Mouse (Mus musculus) erythroblast, embryonic 14.5 days (primary cell): ENCODE measurements at regions not wholly inside any gene's neighbourhood (a gene's known extent, or its start where the extent isn't known, plus 50 kb on each side); places are given as distances from the start of the nearest gene placed in this dataset.

Experiments used
- H3K27me3 ChIP-seq: 2 replicates; pipeline ENCODE4 v1.6.1; 2012; ENCODE audit warnings: inconsistent platforms; ENCODE audit not compliant: control insufficient read depth
- H3K36me3 ChIP-seq: 2 replicates; pipeline ENCODE4 v1.6.1; 2012; ENCODE audit warnings: mild to moderate bottlenecking, inconsistent platforms; ENCODE audit not compliant: control insufficient read depth
- H3K4me1 ChIP-seq: 2 replicates; pipeline ENCODE4 v1.6.1; 2012; ENCODE audit warnings: inconsistent platforms; ENCODE audit not compliant: control insufficient read depth
- H3K4me3 ChIP-seq: replicated peaks from 2 replicates; pipeline ENCODE3; 2012; ENCODE audit warnings: moderate library complexity, mild to moderate bottlenecking, inconsistent platforms
- H3K9me3 ChIP-seq: 2 replicates; pipeline ENCODE4 v1.6.1; 2012; ENCODE audit warnings: low read length, inconsistent platforms, mixed read lengths; ENCODE audit not compliant: control insufficient read depth
- GATA1 ChIP-seq: IDR thresholded peaks from 2 replicates; pipeline ENCODE4 v1.6.1; 2012; ENCODE audit warnings: low read length, inconsistent platforms, mixed read lengths
- TAL1 ChIP-seq: IDR thresholded peaks from 3 replicates; pipeline ENCODE4 v1.6.1; 2012; ENCODE audit warnings: low read length, inconsistent platforms, mixed read lengths

- Histone ChIP-seq H3K27me3 (no peaks in the 10 kb centered on the region), H3K4me1 (no peaks in the 10 kb centered on the region), H3K4me3 (no peak overlapping the region), H3K36me3 (no peaks in the 10 kb centered on the region), H3K9me3 (peaks cover 25% of the 10 kb centered on the region)
- TF ChIP-seq GATA1 (no peak), TAL1 (no peak)
Measured at GRCm38 (mm10) chr2:179024225-179024624, 418.0 kb upstream of the Cdh4 start.

DNA sequence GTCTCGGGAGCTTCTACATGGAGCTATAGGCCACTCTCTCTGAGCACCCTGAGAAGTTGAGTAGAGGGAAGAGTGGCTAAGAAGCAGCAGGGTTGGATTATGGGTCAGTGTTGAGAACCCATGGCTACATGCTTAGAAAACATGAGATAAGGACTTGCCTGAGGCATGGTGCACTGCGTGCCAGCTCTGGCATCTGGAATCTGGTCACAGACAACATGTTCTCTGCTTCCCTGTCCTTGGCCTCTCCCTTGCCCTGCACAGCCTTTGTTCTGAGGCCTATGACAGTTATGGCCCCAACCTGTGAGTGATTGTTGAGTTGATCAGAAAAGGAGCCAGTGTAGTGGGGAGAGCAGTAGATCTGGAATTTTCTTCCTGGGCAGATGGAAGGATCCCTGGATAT lies 409.1 kb upstream of the Cdh4 start:
- TF ChIP-seq TAL1, result no peak
- H3K27me3 ChIP-seq, result no peaks in the 10 kb centered on the region

GRCm38 (mm10) chr2:179035446-179035845 lies 406.8 kb upstream of the Cdh4 start:
- Histone ChIP-seq H3K4me3 (no peak overlapping the region), H3K27me3 (no peaks in the 10 kb centered on the region), H3K9me3 (peaks cover 10% of the 10 kb centered on the region; the same call in 1 of the 2 replicates), H3K36me3 (no peaks in the 10 kb centered on the region), H3K4me1 (no peaks in the 10 kb centered on the region)
- TF ChIP-seq GATA1 (no peak), TAL1 (no peak)

More for the DNA sequence above, 409.1 kb upstream of the Cdh4 start:
- Histone ChIP-seq H3K4me3 (no peak overlapping the region), H3K36me3 (no peaks in the 10 kb centered on the region), H3K9me3 (peaks cover 9% of the 10 kb centered on the region; the same call in 1 of the 2 replicates), H3K4me1 (no peaks in the 10 kb centered on the region)

- no peaks in the 10 kb centered on the region for H3K27me3 ChIP-seq
- H3K4me3 ChIP-seq, result no peak overlapping the region
- H3K4me1 ChIP-seq, result no peaks in the 10 kb centered on the region
- peaks cover 13% of the 10 kb centered on the region; the same call in 1 of the 2 replicates for H3K9me3 ChIP-seq
- no peaks in the 10 kb centered on the region for H3K36me3 ChIP-seq
- no peak for TF ChIP-seq TAL1
- TF ChIP-seq GATA1, result no peak
Measured at GRCm38 (mm10) chr2:179039697-179040096, 402.5 kb upstream of the Cdh4 start.

DNA sequence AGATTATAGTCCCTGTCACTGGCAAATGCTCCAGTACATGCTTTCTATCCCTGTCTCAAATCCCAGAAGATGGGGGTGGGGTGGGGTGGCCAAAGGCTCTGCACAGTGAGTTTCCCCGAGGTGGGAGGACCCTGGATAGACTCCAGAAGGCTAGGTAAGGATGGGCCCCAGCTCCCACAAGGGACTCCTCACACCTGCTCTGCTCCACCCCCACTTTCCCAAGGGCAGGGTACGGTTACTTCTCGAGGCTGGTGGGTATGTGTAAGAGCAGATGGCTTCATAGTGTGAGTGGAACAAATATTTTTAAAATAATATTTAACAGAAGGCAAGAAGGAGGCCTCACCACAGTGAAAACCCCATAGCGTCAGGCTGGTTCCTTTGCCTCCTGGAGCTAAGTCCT lies 398.6 kb upstream of the Cdh4 start:
- TF ChIP-seq GATA1 (no peak), TAL1 (no peak)

DNA sequence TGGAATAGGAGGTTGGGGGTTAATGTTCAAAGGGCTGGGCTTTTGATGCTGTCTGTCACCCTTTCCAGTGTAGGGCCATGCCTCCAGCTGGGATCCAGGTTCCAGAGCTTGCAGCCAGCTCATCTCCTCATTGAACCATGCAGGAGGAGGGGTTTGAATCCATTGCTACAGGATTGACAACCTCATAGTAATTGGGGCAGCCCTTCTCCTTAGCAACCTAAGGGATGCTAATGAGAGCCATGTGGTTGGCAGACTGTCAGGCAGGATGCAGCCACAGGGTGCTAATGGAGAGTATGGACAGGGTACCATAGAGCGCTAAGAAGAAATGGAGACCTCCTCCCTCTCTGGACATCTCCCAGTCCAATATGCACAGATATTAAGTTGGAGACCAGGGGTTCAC lies 396.9 kb upstream of the Cdh4 start:
- TF ChIP-seq GATA1, result no peak
- TF ChIP-seq TAL1, result no peak
- Histone ChIP-seq H3K9me3 (peaks cover 13% of the 10 kb centered on the region; the same call in 1 of the 2 replicates), H3K4me1 (no peaks in the 10 kb centered on the region), H3K36me3 (no peaks in the 10 kb centered on the region), H3K27me3 (no peaks in the 10 kb centered on the region), H3K4me3 (no peak overlapping the region)

More for the DNA sequence above, 398.6 kb upstream of the Cdh4 start:
- Histone ChIP-seq H3K9me3 (peaks cover 13% of the 10 kb centered on the region; the same call in 1 of the 2 replicates), H3K36me3 (no peaks in the 10 kb centered on the region), H3K27me3 (no peaks in the 10 kb centered on the region), H3K4me3 (no peak overlapping the region), H3K4me1 (no peaks in the 10 kb centered on the region)

- Histone ChIP-seq H3K4me3 (no peak overlapping the region), H3K36me3 (no peaks in the 10 kb centered on the region), H3K4me1 (no peaks in the 10 kb centered on the region), H3K27me3 (no peaks in the 10 kb centered on the region), H3K9me3 (peaks cover 4% of the 10 kb centered on the region)
- TF ChIP-seq GATA1, result no peak
- no peak for TF ChIP-seq TAL1
Measured at GRCm38 (mm10) chr2:179054441-179054840, 387.8 kb upstream of the Cdh4 start.

GRCm38 (mm10) chr2:179064616-179065015 lies 377.6 kb upstream of the Cdh4 start:
- Histone ChIP-seq H3K9me3 (peaks cover 8% of the 10 kb centered on the region), H3K27me3 (no peaks in the 10 kb centered on the region), H3K4me1 (no peaks in the 10 kb centered on the region), H3K36me3 (no peaks in the 10 kb centered on the region), H3K4me3 (no peak overlapping the region)
- TF ChIP-seq TAL1, result no peak
- TF ChIP-seq GATA1, result no peak

GRCm38 (mm10) chr2:179069520-179069919 lies 372.7 kb upstream of the Cdh4 start:
- Histone ChIP-seq H3K4me1 (no peaks in the 10 kb centered on the region), H3K4me3 (no peak overlapping the region), H3K9me3 (peaks cover 8% of the 10 kb centered on the region), H3K27me3 (no peaks in the 10 kb centered on the region), H3K36me3 (no peaks in the 10 kb centered on the region)
- TF ChIP-seq GATA1 (no peak), TAL1 (no peak)

GRCm38 (mm10) chr2:179070346-179070745 lies 371.9 kb upstream of the Cdh4 start:
- peaks cover 6% of the 10 kb centered on the region for H3K9me3 ChIP-seq
- H3K4me3 ChIP-seq, result no peak overlapping the region
- no peaks in the 10 kb centered on the region for H3K4me1 ChIP-seq
- no peak for TF ChIP-seq TAL1
- TF ChIP-seq GATA1, result no peak
- no peaks in the 10 kb centered on the region for H3K36me3 ChIP-seq
- no peaks in the 10 kb centered on the region for H3K27me3 ChIP-seq
